8 mouse cellular contexts compared by ENCODE assay signal in genomic region chr5:146948508-146949088, GRCm38 (mm10). TPM values are rescaled to one million over a fixed set of nuclear protein-coding genes. Genes with fewer than 3 reads are reported as not detected.
DNase-seq lines count a peak whose midpoint lies in the region; ATAC-seq and TF ChIP-seq lines count a peak whose summit lies in the region.

Gtf3a (plus strand) TSS chr5:146948657.

- ATAC-seq in kidney, embryonic 14.5 days (ENCODE audit: low FRiP score, low TSS enrichment) = peak; percentile 96
- ATAC-seq in monocyte, adult 5-6 weeks (replicated peaks; ENCODE audit: insufficient number of reproducible peaks, low FRiP score, low TSS enrichment, poor library complexity, severe bottlenecking) = peak; percentile 83

- TF ChIP-seq CTCF in embryonic fibroblast, embryonic 13.5 days (IDR thresholded peaks at IDR 0.05; ENCODE audit: borderline replicate concordance, insufficient read depth, low read length) = no peak
- no peak for TF ChIP-seq CTCF in liver, adult 2 months (IDR thresholded peaks at IDR 0.05; ENCODE audit: low read depth, low read length)

- H3K27me3 ChIP-seq in kidney, embryonic 14.5 days (ENCODE audit: control insufficient read depth, insufficient read depth, low read length) = no peaks in the 10 kb centered on the region
- H3K27me3 ChIP-seq in liver, adult 2 months (ENCODE audit: control insufficient read depth, insufficient read depth, low read length) = no peaks in the 10 kb centered on the region

- H3K36me3 ChIP-seq in kidney, embryonic 14.5 days (ENCODE audit: control insufficient read depth, insufficient read depth, low read length) = peaks cover 33% of the 10 kb centered on the region
- peaks cover 5% of the 10 kb centered on the region for H3K36me3 ChIP-seq in liver, adult 2 months (ENCODE audit: control insufficient read depth, insufficient read depth, low read length)

- 1% methylated on average over 61 of the region's 62 CpGs for WGBS in kidney, embryonic 14.5 days
- under 1% methylated on average over 60 of the region's 62 CpGs for WGBS in liver, adult 2 months

- DNase-seq in CD4-positive, CD25-positive, alpha-beta regulatory T cell, adult 2 months (ENCODE audit: low read depth, low spot score) = peak; percentile 96
- DNase-seq in brain, adult 2 months (ENCODE audit: low read depth, low spot score) = peak; percentile 94
- DNase-seq in heart, adult 9 months (ENCODE audit: low spot score in 2 of 2) = peak; percentile 71 to 77
- DNase-seq in liver, adult 2 months (ENCODE audit: extremely low read depth, low read depth, low spot score) = peak; percentile 76
- peak; percentile 74 to 76 for DNase-seq in spleen, postnatal 36 days (ENCODE audit: low spot score in 2 of 2)

- peak; percentile 96 for TF ChIP-seq POLR2A in embryonic fibroblast, embryonic 13.5 days (IDR thresholded peaks at IDR 0.05; ENCODE audit: low read depth, low read length)
- TF ChIP-seq POLR2A in liver, adult 2 months (IDR thresholded peaks at IDR 0.05; ENCODE audit: extremely low read depth, insufficient read depth, low read length) = peak; percentile 61

- H3K27ac ChIP-seq in embryonic fibroblast, embryonic 13.5 days (ENCODE audit: insufficient read depth, low read length) = peak within 1 kb of the TSS; percentile 27
- H3K27ac ChIP-seq in kidney, embryonic 14.5 days (ENCODE audit: low read depth, low read length) = peak within 1 kb of the TSS; percentile 74
- H3K27ac ChIP-seq in liver, adult 2 months (replicated peaks; ENCODE audit: insufficient read depth, low read depth, low read length) = peak within 1 kb of the TSS; percentile 71

- peak within 1 kb of the TSS; percentile 88 for H3K4me2 ChIP-seq in kidney, embryonic 14.5 days (replicated peaks; ENCODE audit: low read depth, low read length)

- no peaks in the 10 kb centered on the region for H3K79me2 ChIP-seq in liver, adult 2 months (ENCODE audit: control insufficient read depth, insufficient read depth, low read length)

- peaks cover 8% of the 10 kb centered on the region for H3K4me1 ChIP-seq in embryonic fibroblast, embryonic 13.5 days (ENCODE audit: control insufficient read depth, insufficient read depth, low read length)
- H3K4me1 ChIP-seq in kidney, embryonic 14.5 days (ENCODE audit: control insufficient read depth, insufficient read depth, low read length) = peaks cover 10% of the 10 kb centered on the region
- H3K4me1 ChIP-seq in liver, adult 2 months (ENCODE audit: control insufficient read depth, insufficient read depth, low read length) = no peaks in the 10 kb centered on the region

- peaks cover 4% of the 10 kb centered on the region; the same call in 1 of the 2 replicates for H3K9me3 ChIP-seq in kidney, embryonic 14.5 days (ENCODE audit: control insufficient read depth, low read length)

- H3K4me3 ChIP-seq in embryonic fibroblast, embryonic 13.5 days (ENCODE audit: insufficient read depth, low read length) = peak within 1 kb of the TSS; percentile 74
- peak within 1 kb of the TSS; percentile 81 for H3K4me3 ChIP-seq in kidney, embryonic 14.5 days (ENCODE audit: low read length)
- H3K4me3 ChIP-seq in liver, adult 2 months (ENCODE audit: insufficient read depth, low read depth, low read length) = peak within 1 kb of the TSS; percentile 67

- H3K9ac ChIP-seq in kidney, embryonic 14.5 days (ENCODE audit: low read depth, low read length) = peak within 1 kb of the TSS; percentile 77
- H3K9ac ChIP-seq in liver, adult 2 months (ENCODE audit: low read depth, low read length) = peak within 1 kb of the TSS; percentile 77

RNA-seq across cellular contexts. Expression of gene Gtf3a, which starts in this region (rescaled TPM):
- polyA plus RNA-seq in embryonic fibroblast, embryonic 13.5 days (2011; ENCODE audit: insufficient read length, low read depth, missing spikeins) = 33.1 and 40.5 TPM in 2 replicates
- polyA plus RNA-seq in kidney, embryonic 14.5 days (2014; fragmentation: Nextera tagmentation; extraction: Ambion mirVana) = 137 and 140 TPM in 2 replicates
- 12.2 and 15.6 TPM in 2 replicates for total RNA-seq in liver, adult 2 months (2014; rRNA removed)
- 15.3 and 17.9 TPM in 2 replicates for polyA plus RNA-seq in liver, adult 2 months (2012; rRNA removed)
- total RNA-seq in monocyte, adult 5-6 weeks (2017) = 86.3 to 99.1 TPM (median 88.2 TPM) in 3 replicates

Comparison
In these comparisons a context has a peak if more than half of its experiments do, and no peak if none do; other contexts are left out.
1. Peak in every context shown above with its lines: DNase-seq, ATAC-seq, H3K4me3 ChIP-seq and H3K27ac ChIP-seq.